Mouse (Mus musculus): ENCODE results near the gene Marveld1.
A peak's percentile ranks its signal among the peaks of the same experiment; 100 is the strongest.

Marveld1 gene

GRCm38 (mm10) chr19:42139724-42140517 is 7.3 kb upstream of the Marveld1 start:
- DNase-seq (ENCODE audit: low spot score in 2 of 2) = no peak

- no peak for DNase-seq (ENCODE audit: low spot score in 2 of 2)
Observed at GRCm38 (mm10) chr19:42141998-42142397, 5.2 kb upstream of the Marveld1 start.

GRCm38 (mm10) chr19:42142757-42143156 is 4.4 kb upstream of the Marveld1 start:
- DNase-seq (ENCODE audit: low spot score in 2 of 2) = no peak

GRCm38 (mm10) chr19:42144067-42144466 is 3.1 kb upstream of the Marveld1 start:
- DNase-seq (ENCODE audit: low spot score in 2 of 2) = no peak

GRCm38 (mm10) chr19:42144541-42145167 is 2.5 kb upstream of the Marveld1 start:
- DNase-seq (ENCODE audit: low spot score in 2 of 2) = peak in 1 of 2 experiments; percentile 92

- no peak for DNase-seq (ENCODE audit: low spot score in 2 of 2)
Observed at GRCm38 (mm10) chr19:42145210-42145609, 2.0 kb upstream of the Marveld1 start.

- DNase-seq (ENCODE audit: low spot score in 2 of 2) = no peak
Observed at GRCm38 (mm10) chr19:42145731-42146130, 1.5 kb upstream of the Marveld1 start.

GRCm38 (mm10) chr19:42146276-42147010 is 757 bp upstream of the Marveld1 start:
- no peak for DNase-seq (ENCODE audit: low spot score in 2 of 2)

- peak in 1 of 2 experiments; percentile 68 for DNase-seq (ENCODE audit: low spot score in 2 of 2)
Observed at GRCm38 (mm10) chr19:42147769-42148568, 769 bp downstream of the Marveld1 start.

- no peak for DNase-seq (ENCODE audit: low spot score in 2 of 2)
Observed at GRCm38 (mm10) chr19:42148569-42148860, 1.3 kb downstream of the Marveld1 start.

GRCm38 (mm10) chr19:42151990-42152389 is 4.8 kb downstream of the Marveld1 start:
- DNase-seq (ENCODE audit: low spot score in 2 of 2) = peak; percentile 53 to 92

- no peak for DNase-seq (ENCODE audit: low spot score in 2 of 2)
Observed at GRCm38 (mm10) chr19:42157493-42158237, 10.5 kb downstream of the Marveld1 start.

GRCm38 (mm10) chr19:42158246-42159017 is 11.2 kb downstream of the Marveld1 start:
- DNase-seq (ENCODE audit: low spot score in 2 of 2) = no peak

- DNase-seq (ENCODE audit: low spot score in 2 of 2) = no peak
Observed at GRCm38 (mm10) chr19:42163764-42164163, 16.6 kb downstream of the Marveld1 start, which contains the start of gene Zfyve27. Gene Zfyve27, plus strand, starts transcription at chr19:42163951.

- DNase-seq (ENCODE audit: low spot score in 2 of 2) = no peak
Observed at GRCm38 (mm10) chr19:42164188-42164587, 17.0 kb downstream of the Marveld1 start.

GRCm38 (mm10) chr19:42166130-42166529 is 18.9 kb downstream of the Marveld1 start:
- DNase-seq (ENCODE audit: low spot score in 2 of 2) = peak in 1 of 2 experiments; percentile 92

GRCm38 (mm10) chr19:42166766-42167165 is 19.6 kb downstream of the Marveld1 start:
- no peak for DNase-seq (ENCODE audit: low spot score in 2 of 2)

- DNase-seq (ENCODE audit: low spot score in 2 of 2) = no peak
Observed at GRCm38 (mm10) chr19:42167489-42167888, 20.3 kb downstream of the Marveld1 start.

- DNase-seq (ENCODE audit: low spot score in 2 of 2) = no peak
Observed at GRCm38 (mm10) chr19:42169322-42169975, 22.2 kb downstream of the Marveld1 start.

Data from left cerebral cortex, adult 9 months (tissue).